Mouse (Mus musculus): ENCODE measurements around the gene Esrrg.

DNA sequence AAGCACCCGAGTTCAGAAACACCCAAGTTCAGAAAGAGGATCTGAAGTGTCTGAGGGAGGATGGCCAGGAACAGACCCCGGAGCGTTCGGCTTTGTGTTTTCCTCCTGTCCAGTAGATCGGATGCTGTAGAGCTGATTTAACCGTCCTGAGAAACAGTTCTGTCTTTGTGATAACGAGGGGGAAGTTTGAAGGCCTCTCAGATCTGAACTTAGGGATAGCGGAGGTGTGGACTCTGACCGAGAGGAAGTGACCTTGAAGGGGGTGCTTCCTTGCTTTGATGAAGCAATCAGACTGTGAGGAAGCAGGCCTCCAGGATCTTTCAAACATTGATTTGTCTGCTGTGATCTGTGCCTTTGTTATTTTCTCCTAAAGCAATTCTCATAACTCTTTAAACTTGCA lies 44.8 kb downstream of the Esrrg start:
- TF ChIP-seq CTCF (IDR thresholded peaks at IDR 0.05; ENCODE audit: borderline replicate concordance, insufficient read depth, low read length) (no peak), POLR2A (IDR thresholded peaks at IDR 0.05; ENCODE audit: low read depth, low read length) (no peak)

All from embryonic fibroblast, embryonic 13.5 days (primary cell).